Mouse (Mus musculus) bone marrow macrophage, adult 2 months (primary cell): ENCODE measurements around the gene Umad1.

ENCODE experiments used
- CTCF ChIP-seq: IDR thresholded peaks from 2 replicates; pipeline ENCODE4 v1.5.1; 2012; ENCODE audit warnings: low read depth, mild to moderate bottlenecking, low read length, moderate library complexity
- POLR2A ChIP-seq: IDR thresholded peaks from 2 replicates; pipeline ENCODE4 v1.6.1; 2012; ENCODE audit warnings: mild to moderate bottlenecking, low read depth, low read length, borderline replicate concordance

DNA sequence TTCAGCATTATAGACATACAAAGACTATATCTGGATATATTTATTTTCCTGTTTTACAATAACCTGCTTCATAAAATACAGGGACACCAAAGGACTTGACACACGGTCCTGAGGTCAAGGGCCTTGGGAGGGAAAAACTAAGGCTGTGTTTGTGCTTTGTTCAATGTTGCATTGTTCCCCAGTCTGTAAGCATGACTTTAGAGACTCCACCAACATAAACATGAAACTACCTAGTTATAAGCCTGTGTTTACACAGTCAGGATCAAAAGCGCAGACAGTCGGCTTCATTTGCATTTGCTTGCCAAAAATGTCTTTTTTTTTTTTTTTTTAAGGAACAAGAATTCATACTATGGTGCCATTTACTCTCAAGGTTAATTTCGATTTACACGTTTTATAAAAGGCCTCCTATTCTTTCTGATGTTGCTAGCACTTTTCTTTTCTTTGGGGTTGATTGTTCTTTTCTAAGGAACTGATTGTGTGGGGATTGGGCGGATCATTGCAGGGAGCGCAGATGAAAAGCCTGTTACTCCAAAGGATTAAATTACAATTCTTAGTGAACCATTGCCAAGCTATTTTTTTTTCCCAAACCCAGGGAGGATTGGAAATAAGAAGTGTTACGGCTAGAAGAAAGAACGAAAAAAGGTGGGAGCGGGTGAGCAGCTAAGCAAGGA lies 208.7 kb downstream of the Umad1 start:
- TF ChIP-seq CTCF (no peak), POLR2A (no peak)
